Mouse (Mus musculus) small intestine, adult 2 months (tissue): ENCODE measurements around the gene Ccdc159.

Experiments
- CTCF ChIP-seq: fragments of 200-500 bp; IDR thresholded peaks from 2 replicates; pipeline ENCODE4 v1.5.1; 2012; ENCODE audit warnings: low read depth, mild to moderate bottlenecking, control low read depth, inconsistent platforms, low read length, moderate library complexity, mixed read lengths; ENCODE audit not compliant: insufficient replicate concordance, insufficient read length; ENCODE audit errors: extremely low read depth
- POLR2A ChIP-seq: fragments of 200-500 bp; IDR thresholded peaks from 2 replicates; pipeline ENCODE4 v1.6.1; 2012; ENCODE audit warnings: low read depth, mild to moderate bottlenecking, control low read depth, inconsistent platforms, low read length, moderate library complexity

DNA sequence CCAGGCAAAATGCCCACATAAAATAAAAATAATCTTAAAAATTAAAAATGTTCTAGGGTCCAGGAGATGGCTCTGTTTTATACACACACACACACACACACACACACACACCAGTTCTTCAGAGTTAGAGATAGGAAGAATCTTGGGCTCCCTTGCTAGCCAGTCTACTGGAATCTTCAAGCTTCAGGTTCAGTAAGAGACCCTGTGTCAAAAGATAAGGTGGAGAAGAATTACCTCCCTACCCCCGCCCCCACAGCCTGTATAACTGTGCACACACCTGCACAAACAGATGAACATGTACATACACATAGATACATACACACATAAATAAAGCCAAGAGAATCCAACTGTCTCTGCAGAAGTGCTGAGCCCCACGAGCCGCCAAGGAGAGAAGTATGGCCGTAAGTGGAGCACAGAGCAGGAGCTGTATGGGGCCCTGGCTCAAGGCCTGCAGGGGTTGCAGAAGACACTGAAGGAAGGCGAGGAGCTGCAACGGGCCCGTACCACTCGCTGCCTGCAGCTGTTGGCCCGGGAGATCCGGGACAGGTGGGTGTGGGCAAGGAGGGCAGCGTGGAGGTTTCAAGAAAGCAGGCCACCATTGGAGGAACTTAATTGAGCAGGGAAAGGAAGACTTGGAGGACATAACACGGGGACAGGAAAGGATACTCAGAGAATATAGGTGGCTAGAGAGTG, 5.3 kb downstream of the Ccdc159 start:
- TF ChIP-seq CTCF = no peak
- no peak for TF ChIP-seq POLR2A
